Mouse (Mus musculus) thymus, postnatal 25 days (tissue): ENCODE measurements around the gene Fbxw10.
A peak's percentile ranks its signal among the peaks of the same experiment; 100 is the strongest.

ENCODE experiments used
- DNase-seq: peaks from one replicate; pipeline ENCODE4 v3.0.0; 2022

The Fbxw10 gene

DNA sequence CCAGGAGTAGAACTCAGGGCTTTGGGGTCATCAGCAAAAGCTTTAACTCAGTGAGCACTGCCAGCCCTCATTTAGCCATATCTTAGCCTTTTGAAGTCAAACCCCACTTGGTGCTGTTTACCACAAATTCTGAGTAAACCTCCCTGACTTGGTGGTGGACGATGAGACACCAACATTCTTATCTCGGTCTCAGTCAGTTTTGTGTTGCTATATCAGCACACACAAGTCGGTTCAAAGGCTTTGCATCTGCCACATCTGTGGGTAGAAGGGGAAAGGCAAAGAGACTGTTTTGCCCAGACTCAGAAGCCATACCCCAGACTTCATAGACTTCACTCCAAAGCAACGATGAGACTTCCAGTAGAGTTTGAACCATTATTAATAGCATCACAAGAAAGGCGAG, 2.3 kb upstream of the Fbxw10 start:
- peak; percentile 16 for DNase-seq

GRCm38 (mm10) chr11:62845730-62846129, 1.1 kb upstream of the Fbxw10 start:
- DNase-seq: no peak

- peak; percentile 30 for DNase-seq
Observed at GRCm38 (mm10) chr11:62847655-62848191, 854 bp downstream of the Fbxw10 start.

GRCm38 (mm10) chr11:62848301-62848700, 1.4 kb downstream of the Fbxw10 start:
- DNase-seq: no peak

- no peak for DNase-seq
Observed at GRCm38 (mm10) chr11:62851199-62851598, 4.3 kb downstream of the Fbxw10 start.

DNA sequence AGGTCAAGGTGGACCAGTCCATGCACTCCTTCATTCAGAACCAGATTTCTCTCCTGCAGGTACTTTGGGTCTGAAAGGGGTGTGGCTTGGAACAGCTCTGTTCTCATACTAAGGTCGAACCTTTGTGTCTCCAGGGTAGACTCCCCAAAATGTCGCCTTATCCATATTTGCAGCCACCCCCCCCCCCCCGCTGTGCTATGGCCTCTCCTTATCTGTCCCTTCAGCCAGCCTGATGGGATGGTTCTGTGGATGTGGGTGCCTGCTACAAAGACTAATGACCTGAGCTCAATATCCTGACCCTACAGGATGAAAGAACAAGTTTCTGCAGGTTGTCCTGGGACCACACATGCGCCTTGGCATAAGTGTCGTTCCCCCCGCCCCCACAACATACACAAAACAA, 6.5 kb downstream of the Fbxw10 start:
- DNase-seq: no peak

DNA sequence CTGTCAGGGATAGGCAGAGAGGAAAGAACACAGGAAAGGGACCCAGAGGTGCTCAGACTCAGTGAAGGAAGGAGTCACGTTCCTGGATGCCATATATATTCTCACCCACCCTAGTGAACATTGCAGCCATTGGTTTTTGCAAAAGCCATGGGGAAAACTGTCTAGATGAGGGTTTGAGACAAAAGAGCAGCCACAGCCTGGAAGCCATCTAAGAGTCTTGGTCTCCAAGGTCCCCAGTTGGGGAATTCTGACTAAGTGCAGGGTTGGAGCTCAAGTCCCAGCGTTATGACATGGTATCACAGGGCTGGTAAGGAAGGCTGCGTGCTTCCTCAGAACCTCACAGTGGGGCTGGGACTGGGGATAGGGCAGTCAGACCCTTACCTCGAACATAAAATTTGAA, 18.7 kb downstream of the Fbxw10 start:
- DNase-seq: no peak

GRCm38 (mm10) chr11:62866685-62867084, 19.8 kb downstream of the Fbxw10 start:
- DNase-seq: no peak

DNA sequence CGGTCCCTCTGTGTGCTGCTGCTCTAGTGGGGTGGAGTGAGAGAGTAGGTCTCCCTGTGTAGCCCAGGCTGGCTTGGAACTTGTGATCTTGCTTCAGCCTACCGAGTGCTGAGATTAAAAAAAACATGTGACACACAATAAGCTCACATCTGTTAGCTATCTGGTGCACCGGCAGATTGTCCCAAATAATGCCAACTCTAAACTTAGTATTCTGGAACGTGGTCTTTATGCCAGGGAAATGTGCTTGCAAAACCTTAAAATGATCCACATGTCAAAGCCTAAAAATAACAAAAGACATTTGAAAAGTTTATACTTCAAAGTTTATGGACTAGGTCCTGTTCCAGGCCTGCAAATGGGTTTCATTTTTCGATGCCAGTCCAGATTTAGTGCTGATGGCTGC, 22.3 kb downstream of the Fbxw10 start:
- no peak for DNase-seq

DNA sequence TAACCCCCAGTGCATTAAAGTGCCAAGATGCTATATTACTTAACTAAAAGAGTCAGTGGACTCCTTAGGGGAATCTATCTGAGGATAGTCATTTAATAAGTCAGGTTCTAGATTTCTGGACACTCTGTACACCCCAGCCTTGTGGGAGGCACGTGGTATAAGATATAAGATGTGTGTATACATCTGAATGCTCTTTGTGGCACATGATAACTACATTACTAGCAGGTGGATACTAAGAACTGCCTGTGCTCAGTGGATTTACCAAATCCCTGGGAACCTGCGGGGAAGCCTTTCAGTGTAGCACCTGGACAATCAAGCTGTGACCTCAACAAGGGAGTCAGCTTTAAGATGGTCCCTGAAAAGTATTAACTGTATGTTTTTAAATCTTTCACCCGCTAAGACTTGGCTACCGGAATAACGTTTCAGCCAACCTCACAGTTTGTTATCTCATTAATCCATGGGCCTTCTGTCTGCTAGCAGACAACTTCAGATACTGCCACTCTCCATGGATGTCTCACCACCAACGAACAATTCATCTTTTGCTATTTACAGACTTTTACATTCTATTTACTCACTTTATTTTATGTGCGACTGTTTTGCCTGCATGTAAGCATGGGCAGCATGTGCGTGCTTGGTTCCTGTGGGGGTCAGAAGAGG, 23.0 kb downstream of the Fbxw10 start:
- DNase-seq: no peak

- DNase-seq: no peak
Observed at GRCm38 (mm10) chr11:62873479-62873878, 26.6 kb downstream of the Fbxw10 start.

- no peak for DNase-seq
Observed at GRCm38 (mm10) chr11:62875696-62876095, 28.8 kb downstream of the Fbxw10 start.

DNA sequence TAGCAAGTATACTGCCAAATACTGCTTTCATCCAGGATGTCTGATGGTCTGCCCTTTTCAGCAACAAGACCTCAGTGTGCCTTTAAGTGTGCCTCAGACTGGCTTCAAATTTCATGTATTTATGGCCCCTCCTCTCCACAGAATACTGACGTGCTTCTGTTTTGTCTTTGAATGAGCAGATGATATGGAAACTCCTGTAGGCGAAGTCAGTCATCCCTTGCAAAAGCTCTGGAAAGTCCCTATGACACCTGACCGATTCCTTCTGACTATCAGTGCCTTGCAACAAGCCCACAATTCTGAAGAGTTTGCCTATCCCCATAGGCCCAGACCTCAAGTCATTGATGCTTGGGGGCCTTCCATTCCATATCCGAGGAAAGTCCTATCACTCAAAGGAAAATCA, 29.6 kb downstream of the Fbxw10 start:
- DNase-seq: no peak

DNA sequence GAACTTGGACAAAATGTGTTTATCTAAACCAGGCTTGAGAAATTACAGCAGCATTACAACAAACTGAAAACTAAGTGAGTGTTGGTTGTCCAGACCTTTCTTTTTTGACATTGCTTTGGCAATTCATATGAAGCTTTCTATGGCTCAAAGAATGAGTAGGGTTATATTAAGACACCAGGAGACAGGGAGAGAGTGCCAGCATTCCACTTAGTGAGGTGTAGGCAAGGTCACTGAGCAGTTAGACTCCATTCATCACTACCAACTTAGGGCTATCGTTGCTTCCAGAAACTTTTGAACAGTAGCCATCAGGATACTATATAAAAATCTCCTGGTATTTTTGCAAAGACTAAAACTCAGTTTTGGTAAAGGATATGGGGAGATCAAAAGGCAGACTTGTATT, 30.5 kb downstream of the Fbxw10 start:
- DNase-seq: no peak

GRCm38 (mm10) chr11:62878728-62879127, 31.9 kb downstream of the Fbxw10 start:
- no peak for DNase-seq

- peak; percentile 99 for DNase-seq
Observed at GRCm38 (mm10) chr11:62879220-62880048, 32.6 kb downstream of the Fbxw10 start, which contains the start of gene Tvp23b. Tvp23b (plus strand) TSS chr11:62879455.

GRCm38 (mm10) chr11:62883407-62883806, 36.5 kb downstream of the Fbxw10 start:
- no peak for DNase-seq

GRCm38 (mm10) chr11:62885323-62885722, 38.5 kb downstream of the Fbxw10 start:
- no peak for DNase-seq

DNA sequence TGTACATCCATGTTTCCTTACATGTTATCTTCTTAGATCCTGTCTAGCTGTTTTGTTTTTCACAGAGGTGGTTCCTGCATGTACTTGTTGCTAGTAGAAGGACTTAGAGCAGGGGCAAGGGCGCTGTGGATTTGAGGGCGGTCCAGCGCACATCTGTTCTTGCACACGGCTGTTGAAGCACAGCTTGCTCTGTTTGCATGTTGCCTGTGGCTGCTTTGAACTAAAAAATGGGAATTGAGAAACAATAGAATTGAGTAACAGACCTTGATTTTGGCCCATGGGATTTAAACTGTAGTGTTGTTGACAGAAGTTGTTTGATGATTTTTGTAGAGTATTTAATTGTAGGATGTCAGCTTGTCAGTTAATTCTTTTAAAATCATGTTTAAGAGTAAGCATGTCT, 43.9 kb downstream of the Fbxw10 start:
- no peak for DNase-seq

- DNase-seq: no peak
Observed at GRCm38 (mm10) chr11:62891763-62892162, 44.9 kb downstream of the Fbxw10 start.

DNA sequence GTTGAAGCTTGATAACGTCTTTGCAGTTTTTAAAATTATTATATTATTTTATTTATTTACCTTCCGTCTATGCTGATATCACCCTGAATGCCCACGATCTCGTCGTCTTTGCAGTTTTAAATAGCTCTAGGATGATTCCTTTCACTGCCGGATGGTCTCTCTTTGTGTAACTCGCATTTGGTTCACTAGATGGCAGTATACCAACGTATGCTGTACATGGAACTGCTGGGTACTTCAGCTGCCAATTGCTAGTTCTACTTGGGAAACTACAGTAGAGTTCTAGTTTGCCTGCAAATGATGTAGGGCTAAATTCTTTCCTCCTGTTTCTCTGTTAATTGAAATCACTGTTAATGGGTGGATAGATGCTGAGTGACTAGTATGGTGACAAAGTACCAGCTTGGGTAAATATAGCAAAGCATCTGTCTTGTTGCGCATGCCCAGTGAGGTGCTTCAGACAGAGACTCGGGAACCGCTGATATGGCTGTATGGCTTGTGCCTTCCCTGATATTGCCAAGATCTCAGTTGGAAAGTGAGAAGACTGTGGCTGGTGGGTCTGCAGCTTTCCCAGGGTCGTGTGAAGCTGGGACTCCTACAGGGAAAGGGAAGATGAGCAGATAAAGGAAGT, 54.9 kb downstream of the Fbxw10 start:
- DNase-seq: peak; percentile 39

GRCm38 (mm10) chr11:62903871-62904495, 57.1 kb downstream of the Fbxw10 start:
- no peak for DNase-seq

GRCm38 (mm10) chr11:62909720-62910306, 62.9 kb downstream of the Fbxw10 start:
- DNase-seq: peak; percentile 40
